Mouse (Mus musculus) B cell, adult 2 months (primary cell): ENCODE measurements around the gene Olfr20.
"Not testable (repeated sequence)": the region's sequence is repeated elsewhere in the genome, so short reads cannot be mapped to it uniquely, and the experiment has no call there.

Source experiments
- DNase-seq, 2 experiments: peaks; one replicate each; pipeline ENCODE4 v3.0.0; 2022

The Olfr20 gene

GRCm38 (mm10) chr11:73350483-73350882, at the start of gene Olfr20:
Gene Olfr20, plus strand, starts transcription at chr11:73350783.
- DNase-seq = no peak

GRCm38 (mm10) chr11:73303123-73303522, 47.5 kb upstream of the Olfr20 start:
- DNase-seq = no peak

- DNase-seq = no peak
These were observed 34.6 kb upstream of the Olfr20 start for GRCm38 (mm10) chr11:73315961-73316360.

DNA sequence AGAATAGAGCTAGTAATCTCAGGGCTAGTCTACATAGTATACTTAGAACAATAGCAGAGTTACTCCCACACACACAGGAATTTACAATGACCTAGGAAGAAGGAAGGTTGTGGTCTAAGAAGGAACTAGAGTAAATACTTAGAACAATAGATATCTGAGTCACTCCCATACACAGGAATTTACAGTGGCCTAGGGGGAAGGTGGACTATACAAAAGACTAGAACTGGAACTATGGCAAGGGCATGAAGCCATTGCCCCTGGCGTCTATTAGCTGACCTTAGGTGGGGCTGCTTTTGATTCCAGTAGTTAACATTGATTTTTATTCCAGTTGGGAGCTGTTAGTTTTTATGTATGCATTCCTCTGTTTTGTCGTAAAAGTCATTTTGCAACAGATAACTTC, 32.0 kb upstream of the Olfr20 start:
- DNase-seq = not testable (repeated sequence)

DNA sequence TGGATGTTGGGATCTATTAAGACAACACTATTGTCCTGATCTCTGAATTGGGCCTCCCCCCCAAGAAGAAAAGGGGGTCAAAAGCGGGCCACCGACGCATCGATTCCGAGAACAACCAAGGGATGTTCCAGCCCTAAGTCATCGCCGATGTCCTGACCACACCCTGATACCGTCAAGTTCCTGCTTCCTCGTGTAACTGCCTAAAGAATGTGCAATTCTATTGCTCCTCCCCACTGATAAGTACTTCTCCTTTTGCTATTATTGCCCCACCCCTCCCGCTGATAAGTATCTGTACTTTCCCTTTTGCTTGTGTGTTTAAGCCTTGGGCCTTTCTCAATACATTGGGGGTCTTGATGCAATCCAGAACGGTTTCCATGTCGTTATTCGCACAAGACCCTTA, 29.5 kb upstream of the Olfr20 start:
- not testable (repeated sequence) for DNase-seq

DNA sequence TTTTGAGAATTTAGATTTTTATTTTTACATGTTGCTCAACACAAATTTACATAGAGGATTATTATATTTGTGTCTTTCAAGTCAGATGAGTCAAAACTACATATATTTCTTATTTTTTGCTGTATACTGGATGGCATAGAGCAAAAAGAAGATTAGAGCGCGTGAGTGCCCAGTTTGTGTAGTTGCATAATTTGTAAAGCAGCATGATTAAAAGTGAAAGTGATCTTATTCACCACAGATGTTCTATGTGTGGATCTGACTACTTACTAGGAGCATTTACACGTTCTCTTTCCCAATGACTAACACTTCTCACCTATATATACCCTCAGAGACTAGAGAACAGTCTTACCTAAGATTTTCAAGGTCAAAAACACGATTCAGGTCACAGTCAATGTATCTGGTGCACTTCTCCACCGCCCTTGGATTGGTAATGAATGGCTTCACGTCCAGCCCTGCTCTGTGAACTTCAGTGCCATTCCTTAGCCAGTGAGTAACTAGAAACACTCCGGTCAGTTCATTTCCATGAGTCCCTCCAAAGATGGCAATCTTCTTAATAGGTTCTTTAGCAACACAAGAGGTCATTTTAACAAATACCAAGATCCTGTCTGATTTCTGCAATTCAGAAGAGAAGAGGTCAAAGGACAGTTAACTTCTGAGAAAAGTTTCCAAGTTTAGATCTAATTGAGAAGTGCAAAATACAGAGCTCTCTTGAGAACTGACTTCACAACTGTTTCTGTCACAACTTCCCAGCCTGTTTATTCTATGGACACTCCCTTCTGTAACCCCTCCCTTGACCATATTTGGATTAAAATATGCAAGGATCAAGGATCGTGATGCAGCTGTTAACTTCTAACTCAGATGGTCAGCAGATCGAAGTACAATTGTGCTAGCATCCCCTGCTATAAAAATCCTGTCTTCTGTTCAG, 26.4 kb upstream of the Olfr20 start:
- no peak for DNase-seq

DNA sequence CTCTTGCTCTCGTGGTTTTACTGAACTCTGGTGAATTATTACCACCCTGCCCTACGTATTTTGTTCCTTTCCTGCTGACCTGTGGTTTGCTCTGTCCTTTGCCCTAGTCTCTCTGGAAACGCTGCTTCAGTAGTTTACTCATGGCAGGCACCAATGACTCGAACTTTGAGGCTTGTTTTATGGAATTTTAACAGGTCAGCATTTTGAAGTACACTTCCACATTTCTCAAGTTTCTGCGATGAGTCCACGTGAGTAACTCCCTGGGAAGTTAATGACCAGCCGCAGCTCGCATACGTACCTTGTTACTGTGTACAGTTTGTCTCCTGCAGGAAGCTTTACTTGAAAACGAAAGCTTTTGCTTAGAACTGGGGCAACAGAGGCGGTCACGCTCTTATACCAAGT, 24.1 kb upstream of the Olfr20 start:
- no peak for DNase-seq

DNA sequence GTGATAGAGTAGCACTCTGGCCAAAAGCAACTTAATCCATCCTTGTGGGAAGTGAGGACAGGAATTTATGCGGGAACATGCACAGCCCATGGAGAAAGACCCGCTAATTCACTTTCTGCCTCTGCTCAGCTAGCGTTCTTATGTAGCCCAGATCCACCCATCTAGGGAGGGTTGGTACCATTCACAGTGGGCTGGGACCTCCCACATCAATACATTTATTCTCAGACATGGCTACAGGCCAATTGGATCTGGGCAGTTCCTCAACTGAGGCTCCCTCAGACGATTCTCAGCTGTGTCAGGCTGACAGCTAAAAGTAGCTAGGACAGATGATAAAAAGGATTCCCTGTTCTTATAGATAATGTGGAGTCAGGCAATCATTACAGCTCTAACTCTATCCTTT, 23.2 kb upstream of the Olfr20 start:
- DNase-seq = no peak

DNA sequence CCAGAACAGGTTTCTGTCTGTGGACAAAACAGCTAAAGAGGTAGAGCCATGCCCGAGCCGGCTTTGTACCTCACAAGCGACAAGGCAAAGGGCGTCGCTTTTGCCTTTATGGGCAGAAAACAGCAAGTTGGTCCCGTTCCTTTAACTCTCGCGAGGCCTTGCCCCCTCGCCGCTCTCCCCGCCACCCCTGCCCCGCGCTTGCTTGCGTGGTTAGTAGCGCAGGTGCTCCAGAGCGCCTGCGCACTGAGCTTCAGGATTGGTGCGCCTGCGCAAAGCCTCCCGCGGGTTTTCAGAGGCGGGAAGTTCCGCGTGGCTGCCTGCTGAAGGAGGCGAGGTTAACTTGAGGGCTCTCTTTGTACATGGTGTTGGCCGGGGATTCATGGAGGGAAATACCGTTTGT, 21.1 kb upstream of the Olfr20 start, which contains the start of the genes Aspa, Gm49340 and Spata22:
Gene Aspa (minus strand): TSS at position 155 of the 400 bp plus-strand sequence.
Gene Gm49340 (plus strand): TSS at position 300 of the 400 bp plus-strand sequence.
Gene Spata22 (plus strand): TSS at position 300 of the 400 bp plus-strand sequence.
- DNase-seq = no peak

DNA sequence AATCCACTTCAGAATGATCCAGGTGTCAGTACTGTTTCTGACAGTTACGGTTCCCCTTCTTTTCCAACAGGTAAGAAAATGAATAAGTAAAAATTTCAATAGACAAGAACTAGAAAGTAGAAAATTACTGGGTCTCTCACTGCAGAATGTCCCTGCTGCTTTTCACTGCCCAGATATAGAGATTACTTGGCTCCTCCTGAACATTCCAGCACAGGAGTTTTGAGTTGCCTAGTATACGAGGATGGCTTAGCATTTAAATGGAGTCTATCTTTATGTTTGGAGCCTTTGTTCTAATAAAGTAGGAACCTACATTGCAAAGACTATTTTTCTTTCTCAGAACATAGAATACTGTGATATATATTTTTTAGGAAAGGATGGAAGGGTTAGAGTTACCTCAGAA, 17.2 kb upstream of the Olfr20 start:
- no peak for DNase-seq

DNA sequence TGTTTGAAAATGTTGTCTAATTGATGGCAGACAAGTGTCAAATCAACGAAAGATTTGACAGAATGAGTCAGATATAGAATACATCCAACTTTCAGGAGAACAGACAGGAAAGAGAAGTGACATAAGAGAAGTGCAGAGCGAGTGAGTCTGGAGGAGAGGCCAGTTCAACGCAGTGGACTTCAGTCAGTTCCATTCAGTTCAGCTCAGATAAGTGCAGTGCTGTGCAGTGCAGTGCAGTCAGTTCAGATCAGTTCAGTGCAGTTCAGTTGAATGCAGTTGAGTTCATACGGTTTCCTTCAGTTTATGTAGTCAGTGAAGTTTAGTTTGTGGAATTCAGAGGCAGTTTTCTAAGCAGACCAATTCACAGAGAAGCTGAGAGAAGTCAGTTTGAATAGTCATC, 13.7 kb upstream of the Olfr20 start:
- DNase-seq = no peak

GRCm38 (mm10) chr11:73370946-73371345, 20.4 kb downstream of the Olfr20 start, which contains the start of gene Olfr376:
Gene Olfr376, plus strand, starts transcription at chr11:73371246.
- no peak for DNase-seq

DNA sequence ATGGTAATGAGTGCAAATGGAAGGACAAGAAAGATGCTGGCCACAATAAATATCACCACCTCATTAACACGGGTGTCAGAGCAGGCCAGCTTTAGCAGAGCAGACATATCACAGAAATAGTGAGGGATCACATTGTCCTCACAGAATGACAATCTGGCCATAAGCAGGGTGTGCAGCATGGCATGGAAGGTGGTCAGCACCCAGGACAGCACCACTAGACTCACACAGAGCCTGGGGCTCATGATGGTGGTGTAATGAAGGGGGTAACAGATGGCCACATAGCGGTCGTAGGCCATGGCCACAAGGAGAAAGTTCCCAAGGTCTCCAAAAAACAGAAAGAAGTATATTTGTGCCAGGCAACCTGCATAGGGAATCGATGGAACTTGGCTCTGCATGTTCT, 44.8 kb downstream of the Olfr20 start:
- no peak for DNase-seq

- DNase-seq = no peak
These were observed 48.9 kb downstream of the Olfr20 start, which contains the start of gene Olfr1 for GRCm38 (mm10) chr11:73399514-73399913. Gene Olfr1, minus strand, starts transcription at chr11:73399614.
